Comparison of ENCODE assay signal across 13 mouse cellular contexts in genomic region chr11:18996289-18996688, GRCm38 (mm10). TPM values are rescaled to one million over a fixed set of nuclear protein-coding genes. Genes with fewer than 3 reads are reported as not detected.
DNase-seq lines count a peak whose midpoint lies in the region; ATAC-seq and TF ChIP-seq lines count a peak whose summit lies in the region.
"Had no signal": no experiment of that assay in that cellular context is flagged by ENCODE, and none has a peak within 500 bp of the region (broad histone marks: within the 10 kb centered on the region; RNA-seq: fewer than 3 reads in every experiment).

No protein-coding gene starts in this region.

- no peak for TF ChIP-seq EP300 in stomach, postnatal 0 days (optimal IDR thresholded peaks at IDR 0.05)

- peaks cover 83% of the 10 kb centered on the region for H3K36me3 ChIP-seq in heart, embryonic 10.5 days
- H3K36me3 ChIP-seq in stomach, postnatal 0 days (ENCODE audit: control insufficient read depth, insufficient read depth, low read length), result peaks cover 11% of the 10 kb centered on the region

- no peak overlapping the region for H3K4me3 ChIP-seq in heart, embryonic 10.5 days
- H3K4me3 ChIP-seq in stomach, postnatal 0 days (ENCODE audit: low read depth, low read length), result no peak overlapping the region
- H3K4me3 ChIP-seq: erythroblast, embryonic 14.5 days had no signal

- H3K4me1 ChIP-seq in heart, embryonic 10.5 days, result peaks cover 20% of the 10 kb centered on the region; the same call in 1 of the 2 replicates
- no peaks in the 10 kb centered on the region for H3K4me1 ChIP-seq in stomach, postnatal 0 days (replicated peaks; ENCODE audit: control insufficient read depth, insufficient read depth)

- no peaks in the 10 kb centered on the region for H3K27me3 ChIP-seq in heart, embryonic 10.5 days (ENCODE audit: insufficient read depth, poor library complexity, severe bottlenecking)
- H3K27me3 ChIP-seq in stomach, postnatal 0 days (ENCODE audit: control insufficient read depth, insufficient read depth, low read length), result no peaks in the 10 kb centered on the region

- peak; percentile 67 for DNase-seq in heart, embryonic 10.5 days (ENCODE audit: low spot score)
- DNase-seq in heart, postnatal 4 days, result no peak
- DNase-seq in lung, postnatal 10 days, result peak; percentile 33
- DNase-seq in lung, postnatal 14 days, result no peak
- peak; percentile 35 for DNase-seq in NIH3T3 (ENCODE audit: low read depth)
- no peak for DNase-seq in stomach, postnatal 0 days (ENCODE audit: low spot score)
- DNase-seq in spleen, postnatal 36 days (ENCODE audit: low spot score in 2 of 2), result no peak
- DNase-seq: cerebellum, adult 8-10 months; kidney, adult 9 months; layer of hippocampus, adult 9-11 months; left cerebral cortex, postnatal 4 days; thymus, postnatal 14 days had no signal

- H3K9me3 ChIP-seq in heart, embryonic 10.5 days, result no peaks in the 10 kb centered on the region
- no peaks in the 10 kb centered on the region for H3K9me3 ChIP-seq in stomach, postnatal 0 days (ENCODE audit: control insufficient read depth, low read length)

- 93% methylated on average over 2 of the region's 2 CpGs for WGBS in heart, embryonic 10.5 days
- 100% methylated on average over 2 of the region's 2 CpGs for WGBS in stomach, postnatal 0 days

- no peak for ATAC-seq in stomach, postnatal 0 days (ENCODE audit: low FRiP score, low TSS enrichment)

- peak; percentile 46 for TF ChIP-seq CTCF in stomach, postnatal 0 days (IDR thresholded peaks at IDR 0.05; ENCODE audit: low read depth)

- no peak overlapping the region for H3K9ac ChIP-seq in stomach, postnatal 0 days (ENCODE audit: low read length)

- no peak overlapping the region for H3K4me2 ChIP-seq in stomach, postnatal 0 days (replicated peaks; ENCODE audit: low read depth)

- no peak overlapping the region for H3K27ac ChIP-seq in heart, embryonic 10.5 days
- H3K27ac ChIP-seq in stomach, postnatal 0 days (replicated peaks), result no peak overlapping the region

RNA-seq across cellular contexts. Expression of gene Meis1, which starts 22.5 kb away (rescaled TPM):
- polyA plus RNA-seq in heart, embryonic 10.5 days (2016; fragmentation: Nextera tagmentation; extraction: Ambion mirVana), result 111 and 139 TPM in 2 replicates
- total RNA-seq in heart, postnatal 4 days (2021), result 10 to 100 TPM; 37.8 to 41.6 TPM
- 48.5 and 50.2 TPM in 2 replicates for polyA plus RNA-seq in stomach, postnatal 0 days (2015; fragmentation: Nextera tagmentation; extraction: Ambion mirVana)

Comparison
In these comparisons a context has a peak if more than half of its experiments do, and no peak if none do; other contexts are left out.
1. DNase-seq: peak in heart, embryonic 10.5 days (single experiment), lung, postnatal 10 days (single experiment) and NIH3T3 (single experiment); none in heart, postnatal 4 days (single experiment), lung, postnatal 14 days (single experiment), stomach, postnatal 0 days (single experiment) and spleen, postnatal 36 days (0 of 2).